ENCODE assay signal across 13 mouse cellular contexts in the genomic region with DNA sequence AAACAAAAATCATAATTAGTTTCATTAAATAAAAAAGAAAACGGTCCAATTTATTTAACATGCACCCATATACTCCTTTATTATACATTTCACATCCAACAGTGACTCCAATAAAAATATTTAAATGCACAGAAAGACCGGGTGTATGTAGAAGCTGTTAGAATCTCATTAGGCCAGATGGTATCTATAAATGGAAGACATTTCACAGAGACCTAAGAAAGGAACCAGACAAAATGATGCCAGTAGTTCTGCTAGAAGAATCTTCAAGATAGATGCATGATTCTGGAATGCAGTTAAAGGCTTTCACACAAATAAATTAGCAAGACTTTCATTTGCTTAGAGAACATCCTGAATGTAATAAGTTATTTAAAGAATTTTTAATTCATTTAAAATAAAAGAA.
"Had no signal": no experiment of that assay in that cellular context is flagged by ENCODE, and none has a peak within 500 bp of the region (broad histone marks: within the 10 kb centered on the region; RNA-seq: fewer than 3 reads in every experiment).

No protein-coding gene starts in this region.

- DNase-seq: kidney, adult 18-20 months; kidney, adult 9 months; kidney, postnatal 14 days; kidney, postnatal 4 days; left cerebral cortex, postnatal 4 days; liver, postnatal 0 days; lung, postnatal 10 days; lung, postnatal 36 days; retina, postnatal 1 day; right cerebral cortex, postnatal 25 days; spleen, adult 18-20 months; thymus, adult 18-20 months; thymus, postnatal 36 days had no signal
